Mouse (Mus musculus) liver, embryonic 11.5 days (tissue): ENCODE results near the gene Barhl2. TPM values are rescaled to one million over a fixed set of nuclear protein-coding genes. Genes with fewer than 3 reads are reported as not detected.

Source experiments
- polyA plus RNA-seq: library from polyadenylated mRNA; unstranded; fragments of >200 nt; fragmentation: Nextera tagmentation; extraction: Ambion mirVana; gene quantifications from 2 replicates; pipeline ENCODE4 v1.2.1, GENCODE M21; 2014

Barhl2 gene
- polyA plus RNA-seq, 1 experiment from 2014 or later = not detected

Other genes with a start within 250 kb of the Barhl2 start
- gene Gm17304, start 150.9 kb upstream of the Barhl2 start, polyA plus RNA-seq = not detected in 2 replicates
- gene Zfp644, start 239.1 kb upstream of the Barhl2 start, polyA plus RNA-seq = 36.6 and 44.4 TPM in 2 replicates